Mouse (Mus musculus) testis, postnatal 10 days (tissue): Measurements from ENCODE around the gene Pld1.
"Not testable (repeated sequence)": the region's sequence is repeated elsewhere in the genome, so short reads cannot be mapped to it uniquely, and the experiment has no call there.

Experiments
- DNase-seq: peaks from one replicate; pipeline ENCODE4 v3.0.0; 2021; ENCODE audit warnings: low spot score

Pld1 gene

DNA sequence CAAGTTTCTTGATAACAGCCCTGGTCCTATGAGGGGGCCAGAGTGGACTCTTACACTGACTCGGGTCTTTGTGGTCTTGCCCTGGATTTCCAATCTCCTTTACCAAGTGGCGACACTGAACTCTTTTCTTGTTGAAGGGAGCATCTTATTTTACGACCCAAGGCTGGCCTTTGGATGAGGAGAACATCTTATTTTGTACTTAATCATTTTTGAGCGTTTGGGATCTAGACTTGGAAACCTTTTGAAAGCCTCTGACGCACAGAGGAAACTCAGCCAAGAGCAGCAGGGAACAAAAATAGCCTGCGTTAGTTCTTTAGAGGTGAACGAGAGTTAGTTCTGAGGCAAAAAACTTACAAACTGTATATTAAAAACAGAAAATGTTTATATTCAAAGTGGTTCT, 4.5 kb downstream of the Pld1 start:
- no peak for DNase-seq

DNA sequence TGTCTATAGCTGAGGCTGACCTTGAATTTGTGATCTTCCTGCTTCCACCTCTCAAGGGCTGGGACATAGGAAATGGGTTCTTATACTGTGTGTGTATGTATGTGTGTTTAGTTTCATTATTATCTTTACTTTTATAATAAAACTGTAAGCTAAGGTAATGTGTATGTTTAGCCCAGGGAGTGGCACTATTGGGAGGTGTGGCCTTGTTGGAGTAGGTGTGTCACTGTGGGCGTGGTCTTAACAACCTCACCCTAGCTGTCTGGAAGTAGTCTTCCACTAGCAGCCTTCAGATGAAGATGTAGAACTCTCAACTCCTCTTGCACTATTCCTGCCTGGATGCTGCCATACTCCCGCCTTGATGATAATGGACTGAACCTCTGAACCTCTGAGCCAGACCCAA, 6.9 kb downstream of the Pld1 start:
- not testable (repeated sequence) for DNase-seq

DNA sequence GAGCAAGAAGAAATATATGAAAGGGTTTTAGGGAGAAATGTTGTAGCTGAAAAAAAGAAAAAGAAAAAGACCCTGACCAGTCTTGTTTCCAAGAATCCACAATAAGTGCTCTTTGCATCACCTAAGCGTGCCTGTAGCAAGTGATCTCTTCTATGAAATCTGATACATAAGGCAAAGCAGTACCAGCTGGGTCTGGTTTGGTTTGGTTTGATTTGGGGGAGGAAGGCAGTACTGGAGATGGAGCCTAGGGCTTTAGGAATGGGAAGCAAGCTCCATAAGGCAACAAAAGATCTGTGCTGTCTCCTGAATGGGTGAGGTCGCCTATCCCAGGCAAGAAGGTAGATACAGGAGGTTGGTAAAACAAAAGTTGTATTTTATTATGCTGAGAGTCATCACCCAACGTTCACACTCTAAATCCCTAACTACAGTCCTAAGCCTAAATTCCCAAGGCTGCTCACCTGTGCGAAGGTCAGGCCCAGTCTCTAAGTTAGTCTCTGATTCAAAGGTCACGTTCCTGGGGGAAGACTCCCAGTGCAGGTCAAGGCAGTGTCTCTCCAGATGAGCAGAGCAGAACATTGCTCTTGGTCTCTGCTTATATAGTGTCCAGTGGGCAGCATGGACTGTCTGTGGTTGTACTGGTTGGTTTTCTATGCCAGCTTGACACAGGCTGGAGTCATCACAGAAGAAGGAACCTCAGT, 10.8 kb downstream of the Pld1 start:
- no peak for DNase-seq

DNA sequence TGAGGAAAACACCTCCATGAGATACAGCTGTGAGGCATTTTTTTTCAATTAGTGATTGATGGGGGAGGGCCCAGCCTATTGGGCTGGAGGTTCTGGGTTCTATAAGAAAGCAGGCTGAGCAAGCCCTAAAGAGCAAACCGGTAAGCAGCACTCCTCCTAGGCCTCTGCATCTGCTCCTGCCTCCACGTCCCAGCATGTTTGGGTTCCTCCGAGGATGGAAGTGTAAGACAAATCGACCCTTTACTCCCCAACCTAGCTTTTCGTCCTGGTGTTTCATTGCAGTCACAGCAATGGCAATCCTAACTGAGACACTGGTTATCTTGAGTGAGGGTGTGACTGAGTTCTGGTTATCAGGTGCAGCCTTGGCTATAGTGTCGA, 11.4 kb downstream of the Pld1 start:
- DNase-seq: no peak

DNA sequence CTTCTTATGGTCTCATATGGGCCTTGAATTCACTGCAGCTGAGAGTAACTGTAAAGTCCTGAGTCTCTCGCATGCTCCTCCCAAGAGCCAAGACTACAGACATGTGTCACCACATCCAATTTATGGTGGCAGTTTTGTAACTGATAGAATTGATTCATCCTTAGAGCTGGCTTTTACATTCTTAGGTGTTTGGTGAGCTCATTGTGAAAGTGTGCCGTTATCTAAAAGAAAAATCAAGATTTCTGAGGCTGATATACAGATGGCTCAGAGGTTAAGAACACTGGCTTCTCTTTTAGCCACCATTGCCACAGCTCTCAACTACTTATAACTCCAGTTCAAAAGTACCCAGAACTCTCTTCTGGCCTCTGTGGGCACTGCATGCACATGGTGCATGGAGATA, 12.2 kb downstream of the Pld1 start:
- no peak for DNase-seq

DNA sequence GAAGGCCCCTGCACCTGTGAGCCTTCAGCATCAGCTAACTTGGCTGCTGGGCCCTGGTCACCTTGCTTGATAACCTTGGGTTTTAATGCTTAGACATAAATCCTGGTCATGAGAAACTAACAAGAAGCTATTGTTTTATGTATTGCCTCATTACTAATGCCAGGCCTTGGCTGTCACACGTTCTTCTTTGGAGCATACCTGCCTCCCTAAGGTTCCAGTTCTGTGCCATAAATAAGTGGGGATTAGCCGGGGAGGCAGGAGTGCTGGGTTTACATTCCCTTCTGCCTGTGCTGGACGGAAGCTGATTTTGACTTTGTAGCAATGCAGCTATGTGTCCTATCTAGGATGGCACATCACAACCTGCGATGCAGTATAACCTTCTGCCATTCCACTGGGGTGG, 13.2 kb downstream of the Pld1 start:
- DNase-seq: no peak

DNA sequence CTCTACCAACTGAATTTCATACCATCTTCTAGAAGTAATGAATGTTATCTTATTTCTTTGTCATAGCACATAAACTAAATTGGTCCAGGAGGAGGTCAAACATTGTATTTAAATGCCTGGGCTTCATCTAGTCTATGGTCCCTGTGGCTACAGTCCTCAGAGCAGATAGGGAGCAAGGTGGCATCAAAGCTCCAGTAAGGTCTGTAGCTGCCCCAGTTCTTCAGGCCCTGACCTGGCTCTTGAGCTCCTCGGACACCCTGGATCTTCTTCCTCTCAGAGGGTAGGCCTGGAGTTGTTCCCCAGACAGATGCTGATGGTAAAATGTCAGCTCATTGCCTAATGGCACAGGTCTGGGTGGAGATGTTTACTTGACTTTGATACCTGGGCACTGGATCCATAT, 17.5 kb downstream of the Pld1 start:
- DNase-seq: no peak

DNA sequence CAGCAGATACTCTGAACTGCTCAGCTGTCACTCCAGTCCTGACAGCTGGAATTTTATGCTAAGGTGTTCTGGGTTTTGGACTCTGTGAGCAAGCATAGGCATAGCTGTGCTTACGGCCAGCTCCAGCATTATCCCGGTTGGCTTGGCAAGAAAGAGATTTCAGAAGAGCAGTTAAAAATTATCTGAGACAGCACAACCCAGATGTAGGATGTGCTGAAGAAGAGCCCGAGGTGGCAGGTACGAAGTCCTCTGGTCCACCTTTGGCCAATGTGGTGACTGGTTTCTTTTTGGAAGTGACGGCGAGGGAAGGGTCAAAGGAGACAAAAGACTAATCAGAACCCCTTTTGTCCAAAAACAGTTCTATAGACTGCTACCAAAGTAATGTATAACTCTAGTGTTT, 20.7 kb downstream of the Pld1 start:
- no peak for DNase-seq

DNA sequence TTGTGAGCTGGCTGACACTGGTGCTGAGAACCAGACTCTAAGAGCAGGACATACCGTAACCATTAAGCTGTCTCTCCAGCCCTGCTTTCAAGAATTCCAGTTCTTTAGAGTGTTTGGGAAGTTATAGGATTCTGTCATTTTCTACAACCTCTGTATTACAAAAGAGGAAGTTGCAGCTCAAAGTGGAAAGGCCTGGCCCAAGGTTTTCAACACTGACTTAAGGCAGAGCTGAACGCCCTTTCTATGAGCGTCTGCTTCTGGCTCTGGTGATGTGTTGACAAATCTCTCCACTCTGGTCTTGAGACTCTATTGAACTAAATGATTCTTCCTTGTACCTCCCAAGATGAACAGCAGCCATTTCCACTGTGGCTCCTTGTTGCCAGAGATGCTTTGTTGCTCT, 22.7 kb downstream of the Pld1 start:
- no peak for DNase-seq

DNA sequence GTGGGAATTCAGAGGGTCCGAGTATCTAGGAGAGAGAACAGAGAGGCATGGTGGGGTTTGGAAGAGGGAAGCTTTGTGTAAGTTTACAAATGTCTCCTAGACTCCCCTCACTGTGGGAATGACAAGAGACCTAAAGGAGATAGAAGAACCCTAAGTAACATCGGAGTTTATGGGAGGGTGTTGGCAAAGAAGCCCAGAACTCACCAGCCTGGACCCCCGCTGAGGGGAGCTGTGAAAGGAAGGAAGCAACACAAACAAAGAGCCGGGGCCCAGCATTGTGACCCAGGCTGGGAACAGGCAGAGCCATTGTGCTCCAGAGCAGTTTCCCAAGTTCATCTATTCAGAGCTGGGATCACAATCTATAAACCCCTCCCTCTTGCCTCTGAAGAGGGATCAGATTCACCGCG, 25.3 kb downstream of the Pld1 start:
- no peak for DNase-seq

DNA sequence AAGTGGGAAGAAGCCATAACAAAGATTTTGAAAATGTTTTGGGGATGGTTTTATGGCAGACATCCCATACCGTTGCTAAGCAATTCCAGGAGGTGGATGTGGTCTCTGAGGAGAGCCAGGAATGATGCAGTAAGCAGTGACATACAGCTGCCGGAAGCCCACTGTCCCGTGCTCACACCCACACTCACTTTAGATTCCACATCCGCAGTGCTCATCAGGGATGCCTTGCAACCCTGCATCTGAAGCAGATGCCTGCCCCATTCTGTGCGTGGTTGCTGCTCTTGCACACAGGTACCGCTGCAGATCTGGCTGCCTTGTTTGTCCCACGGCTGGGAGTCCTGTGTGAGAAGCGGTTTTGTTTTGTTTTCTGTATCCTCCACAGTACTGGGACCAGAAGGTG, 30.2 kb downstream of the Pld1 start:
- DNase-seq: no peak

DNA sequence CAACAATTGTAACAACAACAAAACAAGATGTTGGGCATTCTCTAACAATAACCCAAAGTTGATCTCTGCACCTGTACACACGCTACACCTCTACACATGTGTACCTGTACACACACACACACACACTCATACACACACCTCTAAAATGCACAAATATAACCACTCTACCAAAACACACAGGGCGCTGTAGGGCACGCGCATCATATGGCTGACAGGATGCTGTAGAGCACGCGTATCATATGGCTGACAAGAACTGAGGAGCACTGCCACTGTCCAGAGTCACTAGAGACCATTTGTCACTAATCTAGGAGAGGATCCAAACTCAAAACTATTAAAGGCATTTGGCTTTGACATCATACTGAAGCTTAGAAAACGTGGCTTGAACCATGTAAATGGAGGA, 35.4 kb downstream of the Pld1 start:
- DNase-seq: no peak

DNA sequence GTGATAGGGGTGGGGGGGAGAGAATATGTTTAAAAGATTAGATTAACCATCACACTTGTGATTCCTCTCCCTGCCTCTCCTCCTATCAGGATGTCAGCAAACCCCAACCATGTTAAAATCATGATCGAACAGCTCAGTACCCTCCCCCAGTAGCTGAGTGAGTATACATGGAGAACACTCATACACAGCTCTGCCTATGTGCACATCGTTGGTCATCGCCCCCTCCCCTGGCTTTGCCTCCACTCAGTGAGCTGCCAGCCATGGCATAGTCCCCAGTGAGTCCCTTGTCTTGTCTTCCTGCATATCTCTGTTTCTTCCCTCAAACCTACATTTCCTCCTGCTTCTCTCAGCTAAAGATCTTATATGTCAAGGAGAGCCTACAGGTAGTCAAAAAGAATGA, 36.5 kb downstream of the Pld1 start:
- DNase-seq: no peak

DNA sequence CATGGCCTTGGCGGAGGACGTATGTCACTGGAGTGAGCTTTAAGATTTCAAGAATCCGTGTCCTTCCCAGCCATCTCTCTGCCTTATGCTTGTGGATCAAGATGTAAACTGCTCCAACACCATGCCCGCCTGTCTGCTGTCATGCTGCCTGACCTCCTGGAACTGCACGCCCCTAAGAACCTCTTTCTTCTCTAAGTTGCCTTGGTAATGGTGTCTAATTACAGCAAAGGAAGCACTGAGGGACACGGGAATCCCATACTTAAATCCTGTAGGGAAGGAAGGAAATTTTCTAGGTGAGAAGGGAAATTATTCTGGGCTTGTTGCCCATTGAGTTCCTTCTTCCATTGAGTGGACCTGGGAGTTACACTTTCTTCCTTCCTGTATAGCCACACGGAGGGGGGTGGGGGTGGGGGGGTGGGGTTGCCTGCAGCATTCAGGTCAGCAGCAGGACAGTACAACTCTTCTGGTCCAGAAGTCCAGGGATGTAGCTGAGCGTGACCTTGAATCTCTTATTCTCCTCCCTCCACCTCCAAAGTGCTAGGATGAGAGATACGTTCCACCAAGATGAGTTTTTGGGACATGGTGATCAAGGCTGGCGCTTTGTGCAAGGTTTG, 38.5 kb downstream of the Pld1 start:
- DNase-seq: no peak

DNA sequence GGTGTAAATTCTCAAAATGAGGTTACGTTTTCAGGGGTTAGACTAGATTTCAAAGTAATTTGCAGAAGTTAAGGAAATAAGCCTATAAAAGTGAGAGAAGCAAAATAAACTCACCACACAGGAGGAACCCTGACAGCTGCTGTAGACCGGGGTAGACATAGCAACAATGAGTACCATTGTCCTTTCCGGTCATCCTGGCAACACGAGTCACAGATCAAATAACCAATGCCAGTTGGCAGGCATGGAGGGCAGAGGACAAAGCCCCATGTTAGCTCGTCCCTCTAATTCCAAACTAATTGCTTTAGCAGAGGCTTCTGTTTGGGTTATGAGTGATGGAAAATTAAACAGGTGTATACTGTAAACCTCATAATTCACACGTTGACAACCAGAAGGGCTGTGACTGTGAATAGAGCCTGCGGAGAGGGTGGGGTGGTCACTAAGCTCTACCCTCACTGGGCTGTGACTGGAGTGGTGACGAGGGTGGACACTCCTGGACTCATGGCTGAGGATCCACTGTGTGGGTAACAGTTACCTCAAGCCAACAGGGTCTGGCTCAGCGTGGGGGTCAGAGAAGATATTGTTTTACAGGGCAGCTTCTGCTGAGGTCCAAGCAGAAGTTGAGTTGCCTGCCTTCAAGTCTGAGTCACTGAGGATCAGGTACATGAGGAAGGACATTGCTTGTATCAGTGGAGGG, 39.7 kb downstream of the Pld1 start:
- no peak for DNase-seq

DNA sequence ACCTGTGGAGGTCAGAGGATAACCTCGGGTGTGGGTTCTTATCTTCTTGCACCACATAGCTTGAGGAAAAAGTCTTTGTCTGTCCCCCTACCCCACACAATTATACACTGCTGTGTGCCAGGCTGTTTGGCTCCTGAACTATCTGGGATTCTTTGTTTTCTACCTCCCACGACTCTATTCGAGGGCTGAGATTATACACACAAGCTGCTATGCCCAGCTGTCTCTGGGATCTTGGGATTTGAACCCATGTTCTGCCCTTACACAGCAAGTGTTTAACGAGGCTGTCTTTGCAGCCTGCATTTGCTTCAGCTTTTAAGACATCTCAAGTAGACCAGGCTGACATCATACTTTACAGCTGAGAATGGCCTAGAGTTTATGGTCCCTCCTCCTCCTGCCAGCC, 43.1 kb downstream of the Pld1 start:
- no peak for DNase-seq

DNA sequence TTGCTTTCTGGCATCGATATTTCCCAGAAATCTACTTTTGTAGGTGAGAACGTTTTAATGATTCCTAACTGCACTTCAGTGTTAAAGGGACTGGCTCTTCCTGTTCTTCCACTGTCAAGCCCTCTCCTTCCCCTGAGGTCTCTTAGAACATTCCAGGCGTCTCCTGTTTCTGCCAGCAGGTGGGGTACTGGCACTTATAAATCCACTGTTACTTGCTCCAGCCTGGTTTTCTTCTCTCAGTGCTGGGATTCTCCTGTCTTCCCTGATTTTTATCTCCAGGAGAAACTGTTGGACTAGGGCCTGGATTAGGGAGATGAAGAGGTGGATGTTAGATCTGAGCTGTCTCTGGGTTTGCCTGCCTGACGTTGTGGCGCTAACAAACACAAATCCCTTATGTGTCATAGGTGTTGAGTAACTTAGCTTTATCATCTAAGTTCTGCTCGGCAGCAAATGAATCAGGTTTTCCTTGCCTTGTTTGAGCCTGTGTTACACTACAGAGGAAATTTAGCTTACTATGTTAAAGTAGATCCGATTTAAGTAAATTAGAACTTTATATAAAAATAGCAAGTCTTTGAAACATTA, 44.0 kb downstream of the Pld1 start:
- DNase-seq: peak; percentile 77

DNA sequence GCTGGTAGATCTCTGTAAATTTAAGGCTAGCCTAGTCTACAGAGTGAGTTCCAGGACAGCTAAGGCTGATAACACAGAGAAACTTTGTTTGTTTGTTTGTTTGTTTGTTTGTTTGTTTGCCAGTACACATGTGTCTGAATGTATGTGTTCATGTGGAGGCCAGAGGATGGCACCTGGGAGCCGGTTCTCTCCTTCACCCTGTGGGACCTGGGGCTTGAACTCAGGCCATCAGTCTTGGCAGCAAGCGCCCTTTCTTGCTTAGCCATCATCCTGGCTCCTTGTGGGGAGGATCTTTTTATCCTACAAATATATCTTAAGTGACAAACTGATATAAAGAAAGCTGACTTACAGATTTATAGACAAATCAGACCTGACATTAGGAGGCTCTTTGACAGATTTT, 44.8 kb downstream of the Pld1 start:
- no peak for DNase-seq

DNA sequence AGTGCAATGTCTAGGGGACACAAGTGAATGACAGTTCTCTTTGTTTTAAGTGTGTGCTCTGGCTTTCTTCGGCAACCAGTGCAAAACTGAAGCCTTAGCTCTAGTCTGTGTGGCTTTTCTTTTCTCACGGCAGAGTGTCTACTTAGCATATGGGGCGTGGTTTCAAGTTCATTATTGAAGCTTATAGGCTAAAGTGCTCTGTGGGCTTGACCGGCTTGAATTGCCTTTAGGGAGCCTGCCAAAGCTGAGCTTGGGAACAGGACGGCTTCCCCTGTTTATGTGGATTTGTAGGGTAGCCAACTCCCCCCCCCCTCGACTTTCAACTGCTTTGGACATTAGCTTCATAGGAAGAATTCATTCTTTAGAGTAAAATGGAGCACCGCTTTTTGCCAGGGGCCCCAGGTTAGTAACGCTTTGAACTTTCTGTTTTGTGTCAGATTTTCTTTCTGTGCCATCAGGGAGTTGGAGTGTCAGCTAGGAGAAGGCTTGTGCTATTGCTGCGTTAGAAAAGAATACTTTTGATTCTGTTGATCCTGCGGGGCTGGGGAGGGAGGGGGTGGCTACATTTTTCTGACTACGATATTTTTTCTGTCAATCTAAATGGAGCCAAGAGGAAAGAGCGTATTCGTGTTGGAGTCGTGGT, 45.6 kb downstream of the Pld1 start:
- peak; percentile 56 for DNase-seq

DNA sequence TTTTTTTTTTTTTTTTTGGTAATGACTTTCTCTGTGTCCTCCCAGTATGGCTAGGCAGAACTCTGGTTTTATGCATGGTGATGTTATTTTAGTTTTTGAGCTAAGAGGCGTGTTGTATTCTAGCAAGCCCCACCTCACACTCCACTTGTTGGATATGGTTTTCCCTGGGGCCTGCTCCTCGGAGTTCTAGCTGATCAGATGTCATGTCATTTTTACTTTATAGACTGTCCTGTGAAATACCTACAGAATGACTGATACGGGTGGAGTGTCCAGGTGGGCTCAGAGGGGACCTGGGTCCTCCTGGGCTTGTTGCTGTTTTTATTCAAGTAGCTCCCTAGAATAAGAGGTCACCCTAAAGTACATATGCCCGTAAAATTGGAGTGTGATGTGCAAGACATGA, 46.1 kb downstream of the Pld1 start:
- DNase-seq: no peak

DNA sequence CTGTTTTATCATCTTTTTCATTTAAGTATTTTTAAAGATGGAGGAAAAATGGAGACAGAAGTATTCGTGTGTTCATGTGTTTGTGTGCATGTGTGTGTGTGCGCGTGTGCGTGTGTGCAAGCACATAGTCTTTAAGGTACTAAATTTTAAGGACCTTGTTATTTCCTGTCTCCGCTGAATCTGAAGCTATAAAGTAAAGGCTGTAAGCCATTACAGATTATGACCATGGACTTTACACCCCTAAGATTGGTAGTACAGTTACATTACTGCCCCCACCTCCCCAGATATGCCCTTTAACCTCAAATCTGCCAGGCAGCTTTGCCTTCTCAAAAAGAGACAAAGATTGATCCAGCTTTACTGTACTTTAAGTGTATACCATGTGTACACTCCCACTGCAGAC, 46.8 kb downstream of the Pld1 start:
- DNase-seq: no peak

DNA sequence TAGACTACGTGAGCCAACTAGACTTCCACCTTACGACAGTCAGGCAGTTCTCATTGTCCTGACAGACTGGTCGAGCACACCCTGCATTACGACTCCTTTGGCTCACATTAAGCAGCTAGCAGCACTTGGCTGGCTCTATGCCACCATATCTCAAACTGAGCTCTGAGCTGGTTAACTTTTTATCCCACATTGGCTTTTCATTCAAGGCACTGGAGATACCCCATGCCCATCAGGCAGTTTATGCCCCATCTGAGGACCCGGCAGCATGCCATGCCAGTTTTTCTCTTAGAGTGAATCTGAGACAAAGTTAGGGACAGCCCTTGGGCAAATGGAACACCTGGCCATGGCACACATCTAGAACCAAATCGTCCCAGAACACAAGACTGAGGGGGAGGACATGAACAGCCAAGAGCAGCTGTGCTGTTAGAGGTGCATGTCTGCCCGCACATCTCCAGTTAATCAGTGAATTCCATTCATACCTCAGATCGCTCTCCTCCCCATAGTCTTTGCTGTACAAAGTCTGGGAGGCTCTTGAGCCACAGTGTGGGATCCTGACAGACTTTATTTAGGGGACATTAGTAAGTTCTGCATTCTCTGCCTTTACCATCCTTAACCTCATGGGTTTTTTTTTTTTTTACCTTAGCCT, 49.5 kb downstream of the Pld1 start:
- DNase-seq: no peak
